Mouse (Mus musculus): Measurements from ENCODE around the gene Gps2. TPM values are rescaled to one million over a fixed set of nuclear protein-coding genes. Genes with fewer than 3 reads are reported as not detected.

Gps2 gene
- polyA plus RNA-seq, 1 experiment from 2014 or later, result 84.5 TPM

DNA sequence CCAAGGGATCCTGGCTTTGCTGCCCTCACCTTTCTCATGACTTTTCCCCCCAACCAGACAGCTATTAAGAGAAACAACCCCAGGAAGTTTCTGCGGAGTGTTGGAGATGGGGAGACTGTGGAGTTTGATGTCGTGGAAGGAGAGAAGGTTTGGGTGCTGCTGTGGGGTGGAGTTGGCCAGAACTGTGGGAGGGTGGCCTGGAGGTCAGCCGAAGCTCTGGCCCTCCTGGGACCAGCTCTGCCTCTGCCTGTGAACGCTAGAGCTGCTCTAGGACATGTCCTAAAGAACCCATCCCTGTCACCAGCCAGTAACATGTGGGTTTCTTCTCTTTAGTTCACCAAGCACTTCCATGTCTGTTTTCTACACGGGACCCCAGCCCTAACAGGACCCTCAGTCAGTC lies 25.5 kb downstream of the Gps2 start:
- no peak overlapping the region for H3K27ac ChIP-seq (replicated peaks)
- H3K4me3 ChIP-seq (replicated peaks), result no peak overlapping the region
- WGBS, result 63% methylated on average over 5 of the region's 5 CpGs
- no peak overlapping the region for H3K9ac ChIP-seq
- no peaks in the 10 kb centered on the region for H3K9me3 ChIP-seq (replicated peaks)
- no peak overlapping the region for H3K4me2 ChIP-seq (replicated peaks)
- peaks cover 13% of the 10 kb centered on the region; the same call in 1 of the 2 replicates for H3K27me3 ChIP-seq
- H3K4me1 ChIP-seq, result peaks cover 45% of the 10 kb centered on the region
- ATAC-seq (ENCODE audit: insufficient number of reproducible peaks, low FRiP score, low TSS enrichment, low read depth), result no peak
- H3K36me3 ChIP-seq, result peaks cover 10% of the 10 kb centered on the region

DNA sequence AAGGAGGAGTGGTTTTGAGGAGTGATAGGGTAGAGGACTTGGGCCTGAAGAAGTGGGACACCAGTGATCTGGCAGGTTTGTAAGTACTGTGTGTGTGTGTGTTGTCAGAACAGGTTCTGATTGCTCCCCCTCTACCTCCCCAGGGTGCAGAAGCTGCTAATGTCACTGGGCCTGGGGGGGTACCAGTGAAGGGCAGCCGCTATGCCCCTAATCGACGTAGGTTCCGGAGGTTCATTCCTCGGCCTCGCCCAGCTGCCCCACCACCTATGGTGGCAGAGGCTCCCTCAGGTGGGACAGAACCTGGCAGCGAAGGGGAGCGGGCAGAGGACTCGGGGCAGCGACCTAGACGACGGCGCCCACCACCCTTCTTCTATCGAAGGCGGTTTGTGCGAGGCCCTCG lies 26.0 kb downstream of the Gps2 start:
- H3K36me3 ChIP-seq, result peaks cover 15% of the 10 kb centered on the region
- no peak overlapping the region for H3K4me3 ChIP-seq (replicated peaks)
- H3K4me2 ChIP-seq (replicated peaks), result no peak overlapping the region
- no peaks in the 10 kb centered on the region for H3K9me3 ChIP-seq (replicated peaks)
- no peak overlapping the region for H3K27ac ChIP-seq (replicated peaks)
- H3K4me1 ChIP-seq, result peaks cover 40% of the 10 kb centered on the region
- H3K9ac ChIP-seq, result no peak overlapping the region
- peaks cover 13% of the 10 kb centered on the region; the same call in 1 of the 2 replicates for H3K27me3 ChIP-seq
- WGBS, result 92% methylated on average over 17 of the region's 17 CpGs
- ATAC-seq (ENCODE audit: insufficient number of reproducible peaks, low FRiP score, low TSS enrichment, low read depth), result no peak

DNA sequence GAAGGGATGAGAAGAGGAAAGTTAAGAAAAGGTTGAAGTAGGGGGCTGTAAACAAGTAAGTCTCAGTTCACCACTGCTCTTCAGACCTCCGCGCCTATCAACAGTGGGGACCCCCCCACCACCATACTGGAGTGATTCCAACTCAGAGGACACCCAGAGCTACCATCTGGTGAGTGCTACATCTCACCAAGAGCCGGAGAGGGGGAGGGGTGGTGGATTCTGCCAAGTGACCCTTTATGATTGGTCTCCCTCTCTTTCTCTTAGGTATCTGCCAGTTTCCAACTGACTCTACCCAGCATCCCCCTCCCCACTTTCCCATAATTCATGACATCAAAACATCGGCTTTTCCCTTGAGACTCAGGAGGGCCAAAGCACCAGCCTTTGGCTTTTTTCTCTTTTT lies 27.3 kb downstream of the Gps2 start:
- no peaks in the 10 kb centered on the region for H3K9me3 ChIP-seq (replicated peaks)
- H3K4me2 ChIP-seq (replicated peaks), result no peak overlapping the region
- peaks cover 31% of the 10 kb centered on the region for H3K4me1 ChIP-seq
- H3K27ac ChIP-seq (replicated peaks), result no peak overlapping the region
- peaks cover 24% of the 10 kb centered on the region for H3K36me3 ChIP-seq
- WGBS, result 81% methylated on average over 4 of the region's 4 CpGs
- H3K9ac ChIP-seq, result no peak overlapping the region
- no peak for ATAC-seq (ENCODE audit: insufficient number of reproducible peaks, low FRiP score, low TSS enrichment, low read depth)
- H3K4me3 ChIP-seq (replicated peaks), result no peak overlapping the region
- H3K27me3 ChIP-seq, result peaks cover 9% of the 10 kb centered on the region; the same call in 1 of the 2 replicates

- Histone ChIP-seq H3K9ac (no peak overlapping the region), H3K27me3 (no peaks in the 10 kb centered on the region)
- 74% methylated on average over 13 of the region's 13 CpGs for WGBS
Measured at GRCm38 (mm10) chr11:69945216-69945615, 31.5 kb downstream of the Gps2 start.

DNA sequence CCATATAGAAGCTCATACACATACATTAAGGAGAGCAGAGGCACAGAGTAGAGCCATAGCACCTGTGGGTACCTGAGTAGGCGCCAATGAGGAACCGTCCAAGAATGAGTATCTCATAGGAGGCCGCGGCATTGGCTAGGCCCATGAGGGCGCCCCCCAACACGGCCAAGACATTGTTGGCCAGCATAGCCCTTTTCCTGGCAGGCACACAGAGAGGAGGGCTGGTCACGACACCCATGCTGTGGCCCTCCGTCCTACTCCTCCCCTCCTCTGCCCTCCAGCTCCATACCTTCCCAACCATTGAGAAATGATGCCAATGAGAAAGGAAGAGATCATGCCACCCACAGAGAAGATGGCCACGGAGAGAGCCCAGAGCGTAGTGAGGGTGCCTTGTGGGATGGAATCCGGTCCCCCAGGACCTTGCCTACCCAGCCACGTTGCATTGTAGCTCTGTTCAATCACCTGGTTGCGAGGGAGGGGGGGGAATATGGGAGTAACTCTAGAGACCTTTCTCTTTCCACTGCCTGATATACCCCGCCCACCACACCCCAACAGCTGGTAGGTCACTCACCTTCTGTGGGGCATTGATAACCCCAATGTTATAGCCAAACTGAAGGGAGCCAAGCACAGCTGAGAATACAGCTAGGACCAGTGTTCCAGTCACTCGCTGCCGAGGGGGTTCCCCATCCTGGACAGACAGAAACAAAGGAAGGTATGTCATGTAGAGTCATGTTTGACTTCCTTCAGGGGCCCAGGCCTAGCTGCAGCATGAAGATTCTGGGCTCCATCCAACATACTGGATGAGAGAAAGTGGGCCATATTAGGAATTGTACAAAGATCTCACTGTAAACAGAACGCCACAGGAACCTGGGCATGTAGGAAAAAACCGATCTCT lies 32.6 kb downstream of the Gps2 start:
- no peaks in the 10 kb centered on the region for H3K9me3 ChIP-seq (replicated peaks)
- peak overlapping the region; percentile 53 for H3K4me3 ChIP-seq (replicated peaks)
- WGBS, result 84% methylated on average over 18 of the region's 18 CpGs
- peak overlapping the region; percentile 81 for H3K4me2 ChIP-seq (replicated peaks)
- H3K9ac ChIP-seq, result no peak overlapping the region
- peaks cover 34% of the 10 kb centered on the region for H3K4me1 ChIP-seq
- no peak overlapping the region for H3K27ac ChIP-seq (replicated peaks)
- peaks cover 24% of the 10 kb centered on the region for H3K36me3 ChIP-seq
- H3K27me3 ChIP-seq, result no peaks in the 10 kb centered on the region
- ATAC-seq (ENCODE audit: insufficient number of reproducible peaks, low FRiP score, low TSS enrichment, low read depth), result no peak

More at GRCm38 (mm10) chr11:69945216-69945615, 31.5 kb downstream of the Gps2 start:
- Histone ChIP-seq H3K9me3 (replicated peaks) (no peaks in the 10 kb centered on the region), H3K4me2 (replicated peaks) (no peak overlapping the region), H3K4me3 (replicated peaks) (no peak overlapping the region), H3K4me1 (peaks cover 34% of the 10 kb centered on the region), H3K27ac (replicated peaks) (no peak overlapping the region), H3K36me3 (peaks cover 24% of the 10 kb centered on the region)
- no peak for ATAC-seq (ENCODE audit: insufficient number of reproducible peaks, low FRiP score, low TSS enrichment, low read depth)

DNA sequence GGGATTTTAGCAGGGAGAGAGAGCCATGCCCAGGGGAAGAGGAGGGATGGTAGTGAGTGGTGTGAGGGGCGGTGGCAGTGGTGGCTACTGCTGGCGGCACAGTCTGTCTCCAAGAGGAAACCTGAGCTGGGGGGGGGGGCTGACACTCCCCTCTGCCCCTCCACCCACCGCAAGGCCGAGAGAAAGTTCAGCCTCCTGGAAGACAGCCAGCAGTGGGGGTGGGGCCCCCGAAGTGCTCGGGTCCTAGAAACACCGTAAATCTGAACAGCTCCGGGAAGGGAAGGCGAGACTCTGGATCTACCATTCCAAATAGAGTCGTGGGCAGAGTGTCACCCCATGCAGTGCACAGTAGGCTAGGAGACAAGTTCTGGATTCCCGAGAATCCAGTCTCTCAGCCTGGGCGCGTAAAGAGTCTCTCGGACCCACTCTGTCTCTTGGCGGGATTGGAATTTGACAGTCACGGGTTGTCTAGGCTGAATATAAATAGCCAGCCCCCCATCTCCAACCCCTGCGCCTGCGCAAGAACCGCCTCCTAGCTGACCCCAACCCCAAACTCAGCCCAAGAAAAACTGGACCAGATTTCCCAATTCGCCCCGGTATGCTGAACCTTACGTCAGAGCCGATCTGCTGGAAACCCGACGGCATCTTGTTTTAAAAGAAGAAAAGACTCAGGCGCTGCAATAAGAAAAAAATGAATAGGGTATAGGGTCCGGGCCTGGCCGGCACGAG lies 33.8 kb downstream of the Gps2 start:
- Histone ChIP-seq H3K9ac (peak overlapping the region; percentile 26; the same call in 1 of the 2 replicates), H3K36me3 (peaks cover 24% of the 10 kb centered on the region), H3K27me3 (no peaks in the 10 kb centered on the region), H3K9me3 (replicated peaks) (no peaks in the 10 kb centered on the region), H3K4me1 (peaks cover 34% of the 10 kb centered on the region), H3K4me2 (replicated peaks) (peak overlapping the region; percentile 81), H3K27ac (replicated peaks) (peak overlapping the region; percentile 85), H3K4me3 (replicated peaks) (peak overlapping the region; percentile 53)
- under 1% methylated on average over 29 of the region's 29 CpGs for WGBS
- ATAC-seq (ENCODE audit: insufficient number of reproducible peaks, low FRiP score, low TSS enrichment, low read depth), result peak; percentile 11; the same call in 1 of the 2 replicates

DNA sequence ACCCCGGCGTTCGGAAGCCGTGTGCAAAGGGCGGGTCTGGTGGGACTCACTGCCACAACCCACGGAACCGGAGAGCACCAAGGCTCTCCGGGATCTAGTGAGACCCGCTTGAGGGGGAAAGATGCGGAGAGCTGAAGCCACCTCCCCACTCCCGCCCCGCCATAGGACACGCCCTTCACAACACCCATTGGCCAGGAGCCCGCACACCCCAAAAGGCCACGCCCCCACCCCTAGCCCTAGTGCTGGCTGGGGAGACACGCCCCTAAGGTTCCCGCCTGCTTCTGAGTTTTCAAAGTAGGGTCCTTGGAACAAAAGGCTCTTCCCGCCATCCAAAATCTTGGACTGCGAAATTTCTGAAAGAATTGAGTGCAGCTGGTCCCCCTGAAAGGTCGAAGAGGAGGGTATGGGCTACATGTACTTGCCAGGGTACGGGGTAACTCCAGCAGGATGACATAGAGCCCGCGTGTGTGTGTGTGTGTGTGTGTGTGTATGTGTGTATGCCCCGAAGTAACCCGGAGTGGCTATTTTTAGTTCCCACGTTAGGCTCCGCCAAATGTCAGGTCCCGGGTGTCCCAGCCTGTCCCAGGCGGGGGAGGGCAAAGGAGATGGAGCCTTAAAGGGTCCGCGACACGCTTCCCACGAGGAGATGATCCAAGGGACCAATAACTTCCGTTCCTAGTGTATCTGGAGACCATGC lies 34.5 kb downstream of the Gps2 start, which contains the start of gene Slc2a4:
Slc2a4 (minus strand) TSS at position 123 of the 697 bp plus-strand sequence.
- Histone ChIP-seq H3K4me2 (replicated peaks) (peak within 1 kb of the TSS; percentile 81), H3K27ac (replicated peaks) (peak within 1 kb of the TSS; percentile 85), H3K27me3 (no peaks in the 10 kb centered on the region), H3K4me3 (replicated peaks) (peak within 1 kb of the TSS; percentile 53), H3K9ac (peak within 1 kb of the TSS; percentile 26), H3K9me3 (replicated peaks) (no peaks in the 10 kb centered on the region), H3K36me3 (peaks cover 20% of the 10 kb centered on the region), H3K4me1 (peaks cover 34% of the 10 kb centered on the region)
- WGBS, result under 1% methylated on average over 33 of the region's 34 CpGs
- peak; percentile 92 for ATAC-seq (ENCODE audit: insufficient number of reproducible peaks, low FRiP score, low TSS enrichment, low read depth)

- Histone ChIP-seq H3K4me3 (replicated peaks) (peak overlapping the region; percentile 53), H3K27me3 (no peaks in the 10 kb centered on the region), H3K4me2 (replicated peaks) (peak overlapping the region; percentile 81), H3K36me3 (peaks cover 17% of the 10 kb centered on the region), H3K27ac (replicated peaks) (peak overlapping the region; percentile 85), H3K9ac (no peak overlapping the region), H3K4me1 (peaks cover 34% of the 10 kb centered on the region), H3K9me3 (replicated peaks) (no peaks in the 10 kb centered on the region)
- peak; percentile 66 for ATAC-seq (ENCODE audit: insufficient number of reproducible peaks, low FRiP score, low TSS enrichment, low read depth)
- WGBS, result 0% methylated on average over 14 of the region's 14 CpGs
Measured at GRCm38 (mm10) chr11:69948763-69949150, 35.1 kb downstream of the Gps2 start.

- no peak overlapping the region for H3K27ac ChIP-seq (replicated peaks)
- no peaks in the 10 kb centered on the region for H3K9me3 ChIP-seq (replicated peaks)
- no peaks in the 10 kb centered on the region for H3K27me3 ChIP-seq
- H3K36me3 ChIP-seq, result no peaks in the 10 kb centered on the region
- no peak for ATAC-seq (ENCODE audit: insufficient number of reproducible peaks, low FRiP score, low TSS enrichment, low read depth)
- 40% methylated on average over 4 of the region's 4 CpGs for WGBS
- H3K4me1 ChIP-seq, result peaks cover 32% of the 10 kb centered on the region
- H3K4me3 ChIP-seq (replicated peaks), result no peak overlapping the region
- H3K4me2 ChIP-seq (replicated peaks), result no peak overlapping the region
- no peak overlapping the region for H3K9ac ChIP-seq
Measured at GRCm38 (mm10) chr11:69950807-69951459, 37.2 kb downstream of the Gps2 start.

DNA sequence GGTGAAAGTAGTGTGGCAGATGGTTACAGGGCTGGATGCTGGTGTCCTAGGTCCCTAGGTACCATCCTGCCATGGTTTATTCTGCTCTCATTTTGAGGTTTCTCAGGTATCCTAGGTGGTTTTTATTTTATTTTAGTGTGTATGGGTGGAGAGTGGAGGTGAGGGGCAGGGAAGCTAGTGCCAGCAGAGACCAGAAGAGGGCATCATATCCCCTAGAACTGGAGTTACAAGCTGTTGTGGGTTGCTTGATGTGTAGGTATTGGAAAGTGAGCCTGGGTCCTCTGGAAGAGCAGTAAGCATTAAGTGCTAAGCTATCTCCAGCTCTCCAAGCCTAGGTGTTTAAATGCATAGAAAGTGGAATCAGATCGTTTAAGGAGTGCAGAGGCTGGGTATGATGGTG lies 38.6 kb downstream of the Gps2 start:
- Histone ChIP-seq H3K4me3 (replicated peaks) (no peak overlapping the region), H3K27ac (replicated peaks) (no peak overlapping the region)
- 48% methylated on average over 1 of the region's 1 CpGs for WGBS

More for the DNA sequence above, 38.6 kb downstream of the Gps2 start:
- no peaks in the 10 kb centered on the region for H3K27me3 ChIP-seq
- H3K9ac ChIP-seq, result no peak overlapping the region
- H3K4me2 ChIP-seq (replicated peaks), result no peak overlapping the region
- no peaks in the 10 kb centered on the region for H3K36me3 ChIP-seq
- no peak for ATAC-seq (ENCODE audit: insufficient number of reproducible peaks, low FRiP score, low TSS enrichment, low read depth)
- H3K9me3 ChIP-seq (replicated peaks), result no peaks in the 10 kb centered on the region
- peaks cover 18% of the 10 kb centered on the region for H3K4me1 ChIP-seq
